Mouse (Mus musculus): ENCODE data around the gene Optn. TPM values are rescaled to one million over a fixed set of nuclear protein-coding genes. Genes with fewer than 3 reads are reported as not detected.
"Not testable (repeated sequence)": the region's sequence is repeated elsewhere in the genome, so short reads cannot be mapped to it uniquely, and the experiment has no call there.

Optn gene
- polyA plus RNA-seq, 1 experiment from 2014 or later = 13.6 TPM

DNA sequence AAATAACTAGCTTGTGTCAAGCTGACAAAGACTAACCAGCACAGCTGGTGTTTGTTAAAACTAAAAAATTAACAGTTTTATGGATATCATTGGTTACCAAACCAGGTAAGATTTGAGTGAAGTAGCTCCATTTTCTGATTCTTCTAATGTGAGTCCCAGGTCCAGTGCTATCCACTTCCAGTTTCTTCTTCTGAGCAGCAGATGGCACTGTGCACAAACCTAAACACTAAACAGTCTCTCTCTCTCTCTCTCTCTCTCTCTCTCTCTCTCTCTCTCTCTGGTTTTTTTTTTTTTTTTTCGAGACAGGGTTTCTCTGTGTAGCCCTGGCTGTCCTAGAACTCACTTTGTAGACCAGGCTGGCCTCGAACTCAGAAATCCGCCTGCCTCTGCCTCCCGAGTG is 26.5 kb upstream of the Optn start:
- 84% methylated on average over 2 of the region's 4 CpGs for WGBS (ENCODE audit: insufficient replicate concordance)
- not testable (repeated sequence) for H3K27me3 ChIP-seq (ENCODE audit: control insufficient read depth, insufficient read depth, low read length); H3K9me3 ChIP-seq (replicated peaks; ENCODE audit: control insufficient read depth, low read length); H3K4me1 ChIP-seq (ENCODE audit: control insufficient read depth, insufficient read depth, low read length); H3K4me3 ChIP-seq (ENCODE audit: low read depth, low read length); H3K36me3 ChIP-seq (ENCODE audit: control insufficient read depth, insufficient read depth, low read length); ATAC-seq (replicated peaks; ENCODE audit: insufficient number of reproducible peaks, low FRiP score, low TSS enrichment); H3K27ac ChIP-seq (ENCODE audit: low read depth, low read length); H3K9ac ChIP-seq (ENCODE audit: low read depth, low read length); H3K4me2 ChIP-seq

DNA sequence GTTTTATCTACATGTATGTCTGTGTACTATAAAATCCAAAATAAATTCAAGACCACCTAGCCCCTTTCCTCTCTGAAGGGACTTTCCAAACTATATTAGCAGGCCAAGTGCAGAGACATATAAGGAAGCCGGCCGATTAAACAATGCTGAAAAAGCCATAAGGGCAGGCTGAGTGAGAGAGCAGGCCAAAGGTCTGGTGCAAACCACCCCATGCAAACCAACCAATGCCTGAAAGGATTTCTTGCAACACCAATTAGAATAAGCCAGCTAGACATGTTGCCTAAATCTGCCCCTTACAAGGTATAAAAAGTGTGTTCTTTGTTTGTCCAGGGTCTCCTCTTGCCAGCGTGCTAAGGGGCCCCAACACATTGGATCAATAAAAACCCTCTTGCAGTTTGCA is 23.8 kb upstream of the Optn start:
- no peaks in the 10 kb centered on the region for H3K36me3 ChIP-seq (ENCODE audit: control insufficient read depth, insufficient read depth, low read length)
- WGBS (ENCODE audit: insufficient replicate concordance) = 82% methylated on average over 3 of the region's 3 CpGs
- no peaks in the 10 kb centered on the region for H3K9me3 ChIP-seq (replicated peaks; ENCODE audit: control insufficient read depth, low read length)
- no peak for ATAC-seq (replicated peaks; ENCODE audit: insufficient number of reproducible peaks, low FRiP score, low TSS enrichment)
- H3K27me3 ChIP-seq (ENCODE audit: control insufficient read depth, insufficient read depth, low read length) = no peaks in the 10 kb centered on the region
- H3K4me2 ChIP-seq = no peak overlapping the region
- no peaks in the 10 kb centered on the region for H3K4me1 ChIP-seq (ENCODE audit: control insufficient read depth, insufficient read depth, low read length)
- H3K4me3 ChIP-seq (ENCODE audit: low read depth, low read length) = no peak overlapping the region
- H3K27ac ChIP-seq (ENCODE audit: low read depth, low read length) = no peak overlapping the region
- no peak overlapping the region for H3K9ac ChIP-seq (ENCODE audit: low read depth, low read length)

DNA sequence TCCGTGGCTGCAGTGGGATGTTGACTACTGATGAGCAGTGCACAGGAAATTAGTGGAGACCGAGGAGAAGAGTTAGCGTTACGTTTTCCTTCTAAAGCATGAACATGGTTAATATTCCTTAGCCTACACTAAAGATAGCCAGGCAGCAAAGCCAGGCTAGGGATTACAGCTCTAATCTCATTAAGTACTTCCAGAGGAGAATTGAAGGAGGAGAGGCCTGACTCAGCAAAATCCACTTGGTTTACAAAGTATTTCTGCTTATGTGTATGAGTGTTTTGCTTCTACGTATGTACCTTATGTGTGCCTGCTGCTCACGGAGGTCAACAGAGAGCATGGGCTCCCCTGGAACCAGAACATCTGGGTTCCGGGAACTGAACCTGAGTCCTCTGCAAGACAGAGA is 19.9 kb upstream of the Optn start:
- H3K4me3 ChIP-seq (ENCODE audit: low read depth, low read length) = no peak overlapping the region
- no peaks in the 10 kb centered on the region for H3K36me3 ChIP-seq (ENCODE audit: control insufficient read depth, insufficient read depth, low read length)
- ATAC-seq (replicated peaks; ENCODE audit: insufficient number of reproducible peaks, low FRiP score, low TSS enrichment) = no peak
- 88% methylated on average over 7 of the region's 7 CpGs for WGBS (ENCODE audit: insufficient replicate concordance)
- H3K9me3 ChIP-seq (replicated peaks; ENCODE audit: control insufficient read depth, low read length) = no peaks in the 10 kb centered on the region
- H3K4me2 ChIP-seq = no peak overlapping the region
- H3K27ac ChIP-seq (ENCODE audit: low read depth, low read length) = no peak overlapping the region
- no peaks in the 10 kb centered on the region for H3K4me1 ChIP-seq (ENCODE audit: control insufficient read depth, insufficient read depth, low read length)
- H3K9ac ChIP-seq (ENCODE audit: low read depth, low read length) = no peak overlapping the region
- H3K27me3 ChIP-seq (ENCODE audit: control insufficient read depth, insufficient read depth, low read length) = no peaks in the 10 kb centered on the region

DNA sequence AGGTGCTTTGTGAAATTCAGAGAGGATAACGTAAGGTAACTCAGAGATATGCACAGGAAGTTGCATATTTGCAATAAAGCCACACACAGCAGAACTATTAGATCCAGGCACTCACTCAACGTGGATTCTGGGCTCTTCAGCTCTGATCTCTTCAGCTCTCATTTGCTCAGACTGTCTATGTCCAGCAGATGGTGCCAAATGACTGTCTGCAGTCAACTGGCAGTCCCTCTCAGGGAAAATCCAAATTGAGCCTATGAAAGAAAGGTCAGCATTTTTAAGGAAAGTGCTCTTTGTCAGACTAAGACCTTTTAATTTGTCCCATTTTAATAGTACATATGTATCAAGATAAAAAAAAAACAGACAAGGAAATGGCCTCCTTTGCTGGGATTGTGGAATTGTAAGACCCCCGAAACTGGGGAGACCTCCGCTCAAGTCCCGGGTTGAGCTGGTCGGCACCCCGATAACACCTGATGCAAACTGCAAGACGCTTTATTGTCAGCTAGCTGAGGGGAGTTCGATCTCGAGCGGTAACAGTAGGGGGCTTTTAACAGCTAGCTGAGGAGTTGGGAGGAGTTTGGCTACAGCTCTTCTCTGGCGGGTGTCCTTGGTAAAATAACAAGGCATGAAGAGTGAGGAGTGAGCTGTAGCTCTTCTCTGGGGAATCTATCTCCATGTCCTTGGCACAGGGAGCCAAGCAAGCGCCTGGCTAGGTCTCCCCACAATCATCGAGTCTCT is 16.4 kb upstream of the Optn start:
- no peaks in the 10 kb centered on the region for H3K27me3 ChIP-seq (ENCODE audit: control insufficient read depth, insufficient read depth, low read length)
- H3K36me3 ChIP-seq (ENCODE audit: control insufficient read depth, insufficient read depth, low read length) = no peaks in the 10 kb centered on the region
- peak overlapping the region; percentile 36 for H3K4me3 ChIP-seq (ENCODE audit: low read depth, low read length)
- H3K9ac ChIP-seq (ENCODE audit: low read depth, low read length) = peak overlapping the region; percentile 56; the same call in 1 of the 2 replicates
- 6% methylated on average over 14 of the region's 14 CpGs for WGBS (ENCODE audit: insufficient replicate concordance)
- no peak overlapping the region for H3K27ac ChIP-seq (ENCODE audit: low read depth, low read length)
- H3K9me3 ChIP-seq (replicated peaks; ENCODE audit: control insufficient read depth, low read length) = no peaks in the 10 kb centered on the region
- H3K4me2 ChIP-seq = peak overlapping the region; percentile 73
- no peaks in the 10 kb centered on the region for H3K4me1 ChIP-seq (ENCODE audit: control insufficient read depth, insufficient read depth, low read length)
- no peak for ATAC-seq (replicated peaks; ENCODE audit: insufficient number of reproducible peaks, low FRiP score, low TSS enrichment)

DNA sequence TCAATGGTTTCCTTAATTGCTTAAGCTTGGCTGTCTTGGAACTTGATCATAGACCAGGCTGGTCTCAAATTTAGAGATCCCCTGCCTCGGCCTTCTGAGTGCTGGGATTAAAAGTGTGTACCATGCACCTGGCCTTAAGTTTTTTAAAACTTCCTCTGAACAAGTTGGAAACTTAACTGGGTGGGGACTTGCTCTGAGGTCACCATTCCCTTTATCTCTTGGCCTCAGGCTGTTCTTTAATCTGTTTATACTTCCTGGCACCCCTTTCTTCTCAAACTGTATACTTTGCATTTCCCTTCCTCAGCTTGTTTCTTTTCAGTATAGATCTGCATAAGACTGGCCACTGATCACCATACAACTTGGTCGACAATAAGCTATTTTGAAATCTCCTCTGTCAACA is 14.1 kb upstream of the Optn start:
- no peaks in the 10 kb centered on the region for H3K9me3 ChIP-seq (replicated peaks; ENCODE audit: control insufficient read depth, low read length)
- no peaks in the 10 kb centered on the region for H3K36me3 ChIP-seq (ENCODE audit: control insufficient read depth, insufficient read depth, low read length)
- H3K4me2 ChIP-seq = no peak overlapping the region
- H3K4me1 ChIP-seq (ENCODE audit: control insufficient read depth, insufficient read depth, low read length) = no peaks in the 10 kb centered on the region
- WGBS (ENCODE audit: insufficient replicate concordance) = 44% methylated on average over 2 of the region's 2 CpGs
- no peak overlapping the region for H3K9ac ChIP-seq (ENCODE audit: low read depth, low read length)
- no peaks in the 10 kb centered on the region for H3K27me3 ChIP-seq (ENCODE audit: control insufficient read depth, insufficient read depth, low read length)
- no peak overlapping the region for H3K4me3 ChIP-seq (ENCODE audit: low read depth, low read length)
- no peak overlapping the region for H3K27ac ChIP-seq (ENCODE audit: low read depth, low read length)
- peak; percentile 76; the same call in 1 of the 2 replicates for ATAC-seq (replicated peaks; ENCODE audit: insufficient number of reproducible peaks, low FRiP score, low TSS enrichment)

DNA sequence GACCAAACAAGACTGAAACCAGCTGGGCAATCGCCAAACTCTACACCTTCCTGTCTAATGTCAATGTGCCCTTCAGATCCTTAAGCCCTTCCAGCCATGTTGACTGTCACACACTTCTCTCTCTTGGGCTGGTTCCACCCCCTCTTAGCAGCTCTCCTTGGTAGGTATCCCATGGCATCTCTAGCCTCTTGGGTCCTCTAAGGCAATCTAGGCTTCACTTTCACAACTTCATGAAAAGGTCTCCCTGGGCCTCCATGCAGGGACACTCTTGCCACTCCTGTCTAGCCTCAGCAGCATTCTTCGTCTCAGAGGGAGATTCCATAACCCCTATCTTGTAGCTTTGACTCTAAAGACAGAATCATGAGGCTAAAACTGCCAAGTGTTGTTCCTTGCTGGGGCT is 13.6 kb upstream of the Optn start:
- Histone ChIP-seq H3K4me3 (ENCODE audit: low read depth, low read length) (no peak overlapping the region), H3K9ac (ENCODE audit: low read depth, low read length) (no peak overlapping the region), H3K9me3 (replicated peaks; ENCODE audit: control insufficient read depth, low read length) (no peaks in the 10 kb centered on the region), H3K27me3 (ENCODE audit: control insufficient read depth, insufficient read depth, low read length) (no peaks in the 10 kb centered on the region), H3K27ac (ENCODE audit: low read depth, low read length) (0 out of 2 replicates have a peak overlapping the region, but pooled peaks have one; percentile 46), H3K36me3 (ENCODE audit: control insufficient read depth, insufficient read depth, low read length) (no peaks in the 10 kb centered on the region), H3K4me1 (ENCODE audit: control insufficient read depth, insufficient read depth, low read length) (no peaks in the 10 kb centered on the region), H3K4me2 (no peak overlapping the region)
- 71% methylated on average over 2 of the region's 2 CpGs for WGBS (ENCODE audit: insufficient replicate concordance)
- no peak for ATAC-seq (replicated peaks; ENCODE audit: insufficient number of reproducible peaks, low FRiP score, low TSS enrichment)

DNA sequence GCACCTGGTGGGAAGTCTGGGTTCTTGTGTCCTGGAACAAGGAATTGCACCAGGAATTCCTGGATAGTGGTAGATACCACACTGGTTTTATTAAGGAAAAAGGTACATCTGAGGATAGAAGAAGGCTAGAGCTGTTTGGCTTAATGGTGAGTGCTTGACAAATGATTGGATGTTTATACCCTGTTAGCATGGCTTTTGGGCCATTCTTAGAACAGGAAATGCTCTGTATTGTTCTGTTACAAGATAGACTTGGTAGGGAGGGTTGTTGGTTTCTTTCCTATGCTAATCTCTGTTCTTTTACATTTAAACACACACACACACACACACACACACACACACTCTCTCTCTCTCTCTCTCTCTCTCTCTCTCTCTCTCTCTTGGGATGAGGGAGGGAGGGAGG is 12.0 kb upstream of the Optn start:
- no peak for ATAC-seq (replicated peaks; ENCODE audit: insufficient number of reproducible peaks, low FRiP score, low TSS enrichment)

DNA sequence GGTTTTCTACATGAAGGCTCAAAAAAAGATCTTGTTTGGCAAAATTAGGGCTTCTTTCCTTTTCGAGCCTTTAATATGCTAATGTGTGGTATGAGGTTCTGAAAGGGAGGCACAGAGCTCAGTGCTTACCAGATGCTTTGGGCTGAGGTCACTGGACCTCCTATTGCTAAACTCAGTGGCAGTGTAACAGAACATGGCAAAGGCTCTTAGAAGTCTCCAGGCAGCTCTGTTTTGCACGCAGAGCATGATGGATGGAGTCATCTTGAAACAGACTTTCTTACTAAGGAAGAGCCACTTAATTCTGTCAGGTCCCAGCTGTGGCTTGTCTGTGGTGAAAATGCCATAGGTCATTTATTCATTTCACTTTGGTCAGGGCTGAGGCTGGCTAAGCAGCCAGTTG is 11.6 kb upstream of the Optn start:
- Histone ChIP-seq H3K27me3 (ENCODE audit: control insufficient read depth, insufficient read depth, low read length) (no peaks in the 10 kb centered on the region), H3K4me2 (no peak overlapping the region), H3K27ac (ENCODE audit: low read depth, low read length) (no peak overlapping the region), H3K36me3 (ENCODE audit: control insufficient read depth, insufficient read depth, low read length) (no peaks in the 10 kb centered on the region), H3K4me1 (ENCODE audit: control insufficient read depth, insufficient read depth, low read length) (no peaks in the 10 kb centered on the region), H3K9me3 (replicated peaks; ENCODE audit: control insufficient read depth, low read length) (no peaks in the 10 kb centered on the region), H3K9ac (ENCODE audit: low read depth, low read length) (no peak overlapping the region), H3K4me3 (ENCODE audit: low read depth, low read length) (no peak overlapping the region)
- no peak for ATAC-seq (replicated peaks; ENCODE audit: insufficient number of reproducible peaks, low FRiP score, low TSS enrichment)
- 62% methylated on average over 2 of the region's 2 CpGs for WGBS (ENCODE audit: insufficient replicate concordance)

More for the DNA sequence above, 12.0 kb upstream of the Optn start:
- H3K9me3 ChIP-seq (replicated peaks; ENCODE audit: control insufficient read depth, low read length) = no peaks in the 10 kb centered on the region
- H3K27me3 ChIP-seq (ENCODE audit: control insufficient read depth, insufficient read depth, low read length) = no peaks in the 10 kb centered on the region
- no peak overlapping the region for H3K9ac ChIP-seq (ENCODE audit: low read depth, low read length)
- H3K36me3 ChIP-seq (ENCODE audit: control insufficient read depth, insufficient read depth, low read length) = no peaks in the 10 kb centered on the region
- H3K27ac ChIP-seq (ENCODE audit: low read depth, low read length) = no peak overlapping the region
- no peak overlapping the region for H3K4me2 ChIP-seq
- H3K4me1 ChIP-seq (ENCODE audit: control insufficient read depth, insufficient read depth, low read length) = no peaks in the 10 kb centered on the region
- H3K4me3 ChIP-seq (ENCODE audit: low read depth, low read length) = no peak overlapping the region

DNA sequence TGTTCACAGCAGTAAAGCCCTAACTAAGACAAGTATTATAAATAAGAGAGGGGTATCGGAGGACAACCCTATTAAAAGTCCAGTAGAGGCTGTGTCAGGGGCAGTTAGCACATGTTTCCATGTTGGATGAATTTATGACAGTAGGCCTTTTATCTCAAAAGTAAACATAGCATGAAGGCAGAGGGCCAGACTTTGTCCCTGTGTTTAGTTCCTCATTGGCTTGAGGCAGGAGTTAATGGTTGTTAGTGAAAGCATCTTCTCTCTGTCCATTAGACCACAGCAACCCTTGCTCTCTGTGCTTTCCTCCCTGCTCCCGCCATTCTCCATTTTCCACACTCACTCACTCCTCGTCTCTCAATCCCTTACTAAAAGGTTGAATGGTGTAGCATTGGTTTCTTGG is 9.9 kb upstream of the Optn start:
- 87% methylated on average over 3 of the region's 3 CpGs for WGBS (ENCODE audit: insufficient replicate concordance)
- ATAC-seq (replicated peaks; ENCODE audit: insufficient number of reproducible peaks, low FRiP score, low TSS enrichment) = no peak
- no peak overlapping the region for H3K27ac ChIP-seq (ENCODE audit: low read depth, low read length)
- no peak overlapping the region for H3K4me3 ChIP-seq (ENCODE audit: low read depth, low read length)
- no peak overlapping the region for H3K4me2 ChIP-seq
- no peaks in the 10 kb centered on the region for H3K4me1 ChIP-seq (ENCODE audit: control insufficient read depth, insufficient read depth, low read length)
- H3K27me3 ChIP-seq (ENCODE audit: control insufficient read depth, insufficient read depth, low read length) = no peaks in the 10 kb centered on the region
- H3K9me3 ChIP-seq (replicated peaks; ENCODE audit: control insufficient read depth, low read length) = no peaks in the 10 kb centered on the region; the same call in 1 of the 2 replicates
- H3K36me3 ChIP-seq (ENCODE audit: control insufficient read depth, insufficient read depth, low read length) = no peaks in the 10 kb centered on the region
- no peak overlapping the region for H3K9ac ChIP-seq (ENCODE audit: low read depth, low read length)

Data from heart, embryonic 11.5 days (tissue).